Mouse (Mus musculus) lung, postnatal 25 days (tissue): ENCODE measurements at regions not wholly inside any gene's neighbourhood (a gene's known extent, or its start where the extent isn't known, plus 50 kb on each side); places are given as distances from the start of the nearest gene placed in this dataset.

Source experiments
- DNase-seq: peaks from one replicate; pipeline ENCODE4 v3.0.0; 2022; ENCODE audit warnings: low spot score

- no peak for DNase-seq
These were observed 280.8 kb downstream of the Rnf152 start for GRCm38 (mm10) chr1:105075728-105076127.

- no peak for DNase-seq
These were observed 282.2 kb downstream of the Rnf152 start for GRCm38 (mm10) chr1:105074326-105074725.

GRCm38 (mm10) chr1:105070661-105071455 is 285.7 kb downstream of the Rnf152 start:
- no peak for DNase-seq

GRCm38 (mm10) chr1:105067902-105068301 is 288.6 kb downstream of the Rnf152 start:
- no peak for DNase-seq

- no peak for DNase-seq
These were observed 289.3 kb downstream of the Rnf152 start for GRCm38 (mm10) chr1:105067049-105067795.

- DNase-seq, result no peak
These were observed 282.4 kb downstream of the Cdh20 start for GRCm38 (mm10) chr1:105050584-105051363.
